20 mouse cellular contexts compared by ENCODE assay signal in the genomic region with DNA sequence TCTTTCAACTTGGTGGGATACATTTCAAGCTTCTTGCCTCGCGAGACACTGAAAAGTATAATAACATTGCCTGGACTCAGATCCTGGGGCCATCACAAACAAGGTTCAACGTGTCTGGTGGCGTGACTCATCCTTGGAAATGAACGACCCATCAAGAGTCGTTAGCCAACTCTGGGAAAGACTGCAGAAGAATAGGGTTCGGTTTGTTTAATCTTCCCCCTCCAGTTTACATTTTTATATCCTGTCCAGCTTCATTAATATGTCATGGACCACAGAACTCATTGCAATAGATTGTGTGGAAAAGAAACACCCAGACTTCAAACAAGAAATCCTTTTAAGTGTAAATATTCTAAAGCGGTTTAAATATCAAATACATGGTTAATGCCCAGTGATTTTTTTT.
"Had no signal": no experiment of that assay in that cellular context is flagged by ENCODE, and none has a peak within 500 bp of the region (broad histone marks: within the 10 kb centered on the region; RNA-seq: fewer than 3 reads in every experiment).

No protein-coding gene starts in this region.

- H3K4me1 ChIP-seq: limb, embryonic 15.5 days; liver, embryonic 12.5 days; midbrain, embryonic 10.5 days; midbrain, embryonic 12.5 days; neural tube, embryonic 13.5 days; neural tube, embryonic 15.5 days had no signal

- H3K9me3 ChIP-seq: limb, embryonic 15.5 days; liver, embryonic 12.5 days; midbrain, embryonic 10.5 days; midbrain, embryonic 12.5 days; neural tube, embryonic 13.5 days; neural tube, embryonic 15.5 days had no signal

- H3K27me3 ChIP-seq: limb, embryonic 15.5 days; liver, embryonic 12.5 days; neural tube, embryonic 13.5 days; neural tube, embryonic 15.5 days had no signal

- ATAC-seq: liver, embryonic 12.5 days; midbrain, embryonic 16.5 days had no signal

- DNase-seq: lung, adult 2 months; lung, postnatal 36 days; midbrain, embryonic 14.5 days; retina, postnatal 1 day; right cerebral cortex, adult 18-20 months; right cerebral cortex, postnatal 25 days; right cerebral cortex, postnatal 4 days; spleen, adult 18-20 months; thymus, adult 2 months; thymus, postnatal 25 days; thymus, postnatal 4 days had no signal

- H3K4me2 ChIP-seq: limb, embryonic 15.5 days; liver, embryonic 12.5 days; midbrain, embryonic 12.5 days; neural tube, embryonic 13.5 days; neural tube, embryonic 15.5 days had no signal

- H3K9ac ChIP-seq: limb, embryonic 15.5 days; liver, embryonic 12.5 days; liver, embryonic 14.5 days; midbrain, embryonic 12.5 days; neural tube, embryonic 13.5 days; neural tube, embryonic 15.5 days had no signal

- H3K27ac ChIP-seq: limb, embryonic 15.5 days; liver, embryonic 12.5 days; liver, embryonic 14.5 days; midbrain, embryonic 10.5 days; midbrain, embryonic 12.5 days; neural tube, embryonic 13.5 days; neural tube, embryonic 15.5 days had no signal

- H3K4me3 ChIP-seq: limb, embryonic 15.5 days; liver, embryonic 12.5 days; midbrain, embryonic 10.5 days; midbrain, embryonic 12.5 days; myocyte; neural tube, embryonic 13.5 days; neural tube, embryonic 15.5 days had no signal
